Mouse (Mus musculus) frontal cortex, postnatal 36 days (tissue): Measurements from ENCODE around the gene Bora.
A peak's percentile ranks its signal among the peaks of the same experiment; 100 is the strongest.

Experiments
- DNase-seq, 2 experiments: peaks; one replicate each; pipeline ENCODE4 v3.0.0; 2022; ENCODE audit warnings: low spot score in 2 of 2

Bora gene

DNA sequence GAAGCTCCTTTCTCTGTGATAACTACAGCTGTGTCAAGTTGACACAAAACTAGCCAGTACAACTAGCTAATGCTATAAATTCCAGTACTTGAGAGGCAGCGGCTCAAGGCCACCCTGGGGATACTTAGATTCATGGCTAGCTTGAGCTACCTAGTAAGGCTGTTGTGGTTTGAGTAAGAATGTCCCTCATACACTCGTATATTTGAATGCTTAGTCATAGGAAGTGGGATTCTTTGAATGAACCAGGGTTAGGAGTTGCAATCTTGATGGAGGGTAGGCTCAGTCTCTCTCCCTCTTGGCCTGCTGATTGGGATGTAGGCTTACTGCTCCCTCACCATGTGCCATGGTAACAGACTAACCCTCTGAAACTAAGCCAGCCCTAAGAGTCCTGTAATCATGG, 17.1 kb downstream of the Bora start:
- no peak for DNase-seq

DNA sequence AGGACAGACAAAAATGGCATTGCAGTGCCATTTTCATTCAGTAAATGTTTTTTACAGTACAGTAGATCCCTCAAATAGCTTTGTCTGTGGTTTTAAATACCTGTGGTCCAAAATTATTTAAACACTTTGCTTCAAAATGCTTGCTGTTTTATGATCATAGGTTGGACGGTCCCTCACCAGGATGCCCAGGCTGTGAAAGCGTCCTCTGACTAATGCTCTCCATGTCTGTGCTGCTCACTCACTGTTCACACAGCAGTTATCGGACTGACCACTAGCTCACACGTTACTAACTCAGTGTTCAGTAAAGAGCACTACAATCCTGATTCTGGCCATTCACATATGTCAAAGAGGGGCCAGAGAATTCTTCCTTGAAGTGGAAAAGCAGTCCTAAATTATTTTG, 25.1 kb downstream of the Bora start:
- no peak for DNase-seq

DNA sequence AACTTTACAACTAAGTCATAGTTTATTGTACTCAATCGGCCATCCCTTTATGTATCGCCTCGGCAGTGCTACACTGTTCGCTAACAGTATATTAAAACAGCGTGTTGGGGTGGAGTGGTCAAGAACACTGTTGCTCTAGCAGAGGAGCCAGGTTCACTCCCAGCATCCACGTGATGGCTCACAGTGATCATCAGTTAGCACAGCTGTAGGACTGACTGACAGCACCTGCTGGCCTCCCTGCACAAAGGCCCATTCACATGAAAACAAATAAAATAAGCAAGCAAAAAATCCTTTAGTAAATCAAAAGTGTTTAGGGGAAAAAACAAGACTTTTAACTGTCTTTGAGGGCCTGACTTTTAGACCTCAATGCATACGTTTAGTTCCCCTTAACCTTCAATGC, 42.9 kb downstream of the Bora start:
- no peak for DNase-seq

DNA sequence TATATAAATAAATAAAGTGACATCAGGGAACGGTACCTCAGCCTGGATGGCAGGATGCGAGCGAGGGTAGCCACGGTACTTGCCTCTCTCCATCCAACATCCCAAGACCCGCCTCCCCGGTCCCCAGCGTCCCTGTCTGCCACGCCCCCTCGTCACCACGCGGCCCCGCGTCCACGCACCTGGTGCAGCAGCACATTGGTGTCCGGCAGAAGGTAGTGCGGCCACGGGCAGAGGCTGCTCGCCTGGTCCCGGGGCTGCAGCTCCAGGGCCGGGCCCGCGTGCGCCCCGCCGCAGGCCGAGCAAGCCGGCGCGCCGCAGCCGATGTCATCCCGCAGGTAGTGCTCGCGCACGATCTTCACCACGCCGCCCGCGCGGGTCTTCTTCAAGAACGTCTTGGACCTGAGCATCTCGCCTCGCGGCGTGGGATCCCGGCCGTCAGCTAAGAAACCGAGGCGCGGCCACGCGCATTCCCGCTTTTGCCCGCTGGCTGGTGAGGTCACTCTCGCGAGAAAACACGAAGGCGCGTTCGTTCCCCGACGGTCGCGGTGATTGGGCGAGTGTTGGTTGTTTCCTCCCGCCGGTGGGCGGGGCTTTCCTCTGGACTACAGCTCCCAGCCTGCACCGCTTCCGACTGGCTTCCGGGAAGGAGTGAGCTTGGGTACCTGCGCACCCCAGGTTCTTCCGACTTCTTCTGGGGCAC, 53.4 kb downstream of the Bora start, which contains the start of the genes Pibf1 and Dis3:
Pibf1 (plus strand) TSS at position 158 of the 700 bp plus-strand sequence.
Dis3 (minus strand) TSS at position 504 of the 700 bp plus-strand sequence.
- DNase-seq, result peak; percentile 99 to 100

DNA sequence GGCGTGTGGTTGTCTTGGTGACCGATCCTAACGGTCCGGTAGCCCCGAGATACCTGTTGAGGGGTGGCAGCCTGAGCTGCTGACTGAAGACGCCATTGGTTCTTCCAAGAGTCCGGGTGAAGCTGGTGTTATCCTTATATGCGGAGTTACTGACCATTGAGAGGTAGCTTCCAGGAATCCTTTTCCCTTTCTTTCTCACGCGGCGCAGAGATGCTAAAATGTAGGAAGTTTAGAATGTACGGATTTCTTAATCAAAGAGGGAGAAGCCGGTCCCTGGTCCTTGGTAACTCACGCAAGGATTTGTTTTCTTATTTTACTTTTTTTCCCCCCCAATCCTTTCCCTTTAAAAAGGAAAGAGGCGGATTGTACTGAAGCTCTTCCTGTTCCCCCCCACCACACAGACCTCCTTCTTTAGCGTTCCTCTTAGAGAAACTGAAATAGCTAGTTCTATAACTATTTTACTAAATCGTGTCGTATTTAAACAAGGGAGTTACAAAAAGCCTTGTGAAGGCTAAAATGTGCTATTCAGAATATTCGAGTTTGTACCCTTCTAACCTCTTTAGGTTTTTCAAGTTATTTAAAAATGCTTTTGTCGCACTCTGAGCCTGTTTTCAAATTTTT, 54.1 kb downstream of the Bora start:
- DNase-seq, result no peak

DNA sequence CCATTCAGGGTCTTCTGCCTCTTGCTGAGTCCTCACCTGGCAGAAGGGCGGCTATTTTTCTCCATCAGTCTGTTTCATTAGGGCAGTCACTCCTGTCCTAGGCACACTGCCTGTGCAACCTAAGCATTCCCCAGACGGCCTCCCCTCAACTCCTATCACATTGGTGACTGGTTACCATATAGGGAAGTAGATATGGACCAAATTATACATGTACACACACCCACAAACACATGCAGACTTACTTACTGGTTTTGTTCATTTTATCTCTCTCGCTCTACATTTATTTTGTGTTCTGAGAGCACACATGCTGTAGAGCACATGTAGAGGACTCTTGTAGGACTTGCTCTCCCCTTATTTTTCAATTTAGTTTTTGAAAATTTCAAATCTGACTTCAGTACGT, 57.0 kb downstream of the Bora start:
- no peak for DNase-seq

DNA sequence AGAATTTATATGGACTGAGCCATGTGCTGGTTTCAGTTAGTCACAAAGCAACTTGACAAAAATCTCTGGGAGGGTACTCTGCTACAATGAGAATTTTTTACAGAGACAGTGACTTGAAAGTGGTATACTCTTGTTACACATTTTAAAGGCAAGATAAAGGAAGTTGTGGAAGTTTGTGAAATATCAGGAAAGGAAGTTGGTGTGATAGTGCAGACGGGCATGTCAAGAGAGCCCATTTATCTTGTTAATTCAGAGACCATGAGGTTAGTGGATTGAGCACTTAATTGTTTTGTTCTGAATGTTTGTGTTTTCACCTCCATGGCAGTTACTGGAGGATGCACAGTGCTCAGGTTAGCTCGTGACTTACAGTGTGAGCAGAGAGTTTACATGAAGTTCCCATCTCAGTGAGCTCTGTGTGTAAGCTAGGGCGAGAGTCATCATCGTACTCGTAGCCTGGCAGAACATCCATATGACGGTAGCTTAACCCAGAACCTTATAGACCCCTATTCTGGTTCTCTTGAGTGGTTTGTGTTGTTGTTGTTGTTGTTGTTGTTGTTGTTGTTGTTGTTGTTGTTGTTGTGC, 58.6 kb downstream of the Bora start:
- DNase-seq, result no peak

DNA sequence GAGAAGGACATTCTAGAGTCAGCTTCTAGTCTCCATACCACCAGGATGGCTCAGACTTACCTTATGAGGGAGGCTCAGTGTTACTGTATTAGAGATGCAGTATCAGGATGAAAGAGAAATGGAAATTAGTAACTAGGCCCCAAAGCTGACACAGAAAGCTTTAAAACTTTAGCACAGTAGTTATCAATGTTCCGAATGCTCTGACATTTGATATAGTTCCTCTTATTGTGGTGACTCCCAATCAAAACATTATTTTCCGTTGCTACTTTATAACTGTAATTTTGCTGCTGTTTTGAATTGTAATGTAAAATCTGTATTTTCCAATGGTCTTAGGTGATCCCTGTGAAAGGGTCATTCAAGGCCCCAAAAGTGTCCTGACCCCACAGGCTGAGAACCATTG, 60.6 kb downstream of the Bora start:
- no peak for DNase-seq

DNA sequence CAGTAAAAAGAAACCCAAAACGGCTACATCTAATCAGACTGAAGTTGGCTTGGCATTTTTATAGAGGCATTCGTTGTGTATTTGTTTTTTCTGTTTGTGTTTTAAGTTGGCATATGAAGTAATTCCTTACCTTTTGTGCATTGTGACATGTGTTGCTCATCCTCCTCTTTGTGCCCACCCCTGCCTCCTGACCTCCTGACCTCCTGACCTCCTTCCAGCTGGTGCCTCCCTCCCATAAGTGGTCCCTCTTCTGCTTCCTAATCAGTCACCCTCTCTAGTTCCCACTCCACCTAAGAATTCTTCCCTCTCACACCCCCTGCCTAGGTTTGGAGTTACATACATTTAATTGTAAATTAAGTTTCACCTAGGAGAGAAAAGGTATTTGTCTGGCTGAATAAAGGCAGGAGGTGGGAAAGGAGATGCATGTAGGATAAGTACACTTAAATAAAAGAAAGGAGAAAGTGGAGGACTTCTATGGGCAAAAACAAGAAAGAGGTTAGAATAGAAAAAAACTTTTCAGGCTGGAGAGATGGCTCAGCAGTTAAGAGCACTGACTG, 61.7 kb downstream of the Bora start:
- no peak for DNase-seq

DNA sequence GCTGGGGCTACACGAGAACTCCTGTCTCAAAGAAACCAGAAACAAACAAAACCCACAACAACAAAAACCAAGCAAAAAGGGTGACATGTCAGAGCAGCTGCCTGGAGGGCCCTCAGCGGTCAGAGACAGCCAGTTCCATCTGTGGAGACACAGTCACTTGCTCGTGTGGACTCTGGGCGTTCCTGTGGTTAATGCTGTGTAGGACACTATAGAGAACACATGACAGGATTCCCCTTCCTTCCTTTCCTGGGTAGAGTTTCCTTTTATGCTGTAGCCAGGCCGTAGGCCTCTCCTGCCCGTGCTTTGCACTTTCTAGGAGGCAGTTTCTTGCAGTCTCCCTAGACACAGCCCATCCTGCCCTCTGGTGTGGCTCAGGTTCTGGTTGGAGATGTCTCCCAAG, 62.7 kb downstream of the Bora start:
- DNase-seq, result no peak

DNA sequence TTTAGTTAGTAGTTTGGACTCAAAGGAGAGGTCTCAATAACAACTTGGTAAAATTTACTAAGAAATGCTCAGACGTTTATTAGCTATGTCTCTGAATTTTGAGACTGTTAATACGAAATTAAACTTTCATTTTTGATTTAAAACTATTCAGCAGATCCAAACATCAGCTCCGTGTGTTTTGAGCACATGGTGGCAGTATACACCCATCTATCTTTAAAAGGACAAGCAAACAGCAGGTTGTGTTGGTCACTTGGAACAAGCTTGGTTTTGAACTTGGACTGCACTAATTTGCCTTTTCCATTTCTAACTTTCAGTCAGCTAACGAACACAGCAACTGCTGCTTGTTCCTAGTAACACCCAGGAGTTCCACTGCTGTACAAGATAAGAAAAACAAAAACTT, 71.6 kb downstream of the Bora start:
- no peak for DNase-seq

DNA sequence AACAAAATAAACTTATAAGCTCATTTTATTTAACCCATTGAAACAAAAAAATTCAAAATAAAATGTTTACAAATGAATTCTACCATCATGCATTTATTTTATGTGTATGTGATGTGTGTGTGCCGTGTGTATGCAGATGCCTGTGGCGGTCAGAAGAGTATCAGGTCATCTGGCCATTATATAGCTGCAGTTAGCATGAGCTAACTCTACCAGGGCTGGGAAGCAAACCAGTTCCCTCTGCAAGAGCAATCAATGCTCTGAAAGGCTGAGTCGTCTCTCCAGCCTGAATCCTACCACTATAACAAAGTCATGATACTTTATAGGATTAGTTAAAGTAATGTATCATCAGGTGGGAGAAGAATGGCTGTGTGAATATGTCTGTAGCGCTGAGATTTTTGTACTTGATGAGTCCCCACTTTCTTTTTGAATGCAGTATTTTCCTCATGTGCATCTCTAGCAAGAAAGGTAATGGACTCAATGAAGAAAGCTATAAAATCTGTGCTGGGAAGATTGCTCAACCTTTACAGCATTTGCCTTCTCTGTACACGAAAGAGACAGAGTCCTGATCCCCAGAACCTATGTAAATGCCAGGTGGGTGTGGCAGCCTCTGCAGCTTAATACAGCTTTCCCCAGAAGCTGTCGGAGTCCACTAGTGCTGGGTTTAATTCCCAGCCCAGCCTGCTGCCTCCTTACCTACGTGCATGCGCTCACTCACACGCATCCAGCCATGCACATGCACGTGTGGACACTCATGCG, 75.7 kb downstream of the Bora start:
- no peak for DNase-seq

DNA sequence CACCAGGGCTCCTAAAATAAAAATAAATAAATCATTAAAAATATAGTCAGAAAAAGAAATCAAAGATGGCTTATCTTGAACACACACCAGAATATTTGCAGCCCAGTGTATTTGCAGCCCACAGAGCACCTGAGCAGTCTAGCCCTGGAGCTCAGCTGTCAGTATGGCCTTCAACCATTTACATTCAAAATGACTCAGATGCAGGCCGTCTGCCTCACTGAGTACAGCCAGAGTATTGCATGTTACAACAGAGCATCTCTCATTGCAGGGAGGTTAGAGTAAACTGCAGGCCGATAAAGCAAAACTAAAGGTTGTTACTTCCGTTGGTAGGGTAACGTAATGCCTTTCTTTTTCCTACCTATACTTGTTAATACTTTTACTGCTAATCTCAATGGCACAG, 78.1 kb downstream of the Bora start:
- DNase-seq, result no peak
